In the genomic region with DNA sequence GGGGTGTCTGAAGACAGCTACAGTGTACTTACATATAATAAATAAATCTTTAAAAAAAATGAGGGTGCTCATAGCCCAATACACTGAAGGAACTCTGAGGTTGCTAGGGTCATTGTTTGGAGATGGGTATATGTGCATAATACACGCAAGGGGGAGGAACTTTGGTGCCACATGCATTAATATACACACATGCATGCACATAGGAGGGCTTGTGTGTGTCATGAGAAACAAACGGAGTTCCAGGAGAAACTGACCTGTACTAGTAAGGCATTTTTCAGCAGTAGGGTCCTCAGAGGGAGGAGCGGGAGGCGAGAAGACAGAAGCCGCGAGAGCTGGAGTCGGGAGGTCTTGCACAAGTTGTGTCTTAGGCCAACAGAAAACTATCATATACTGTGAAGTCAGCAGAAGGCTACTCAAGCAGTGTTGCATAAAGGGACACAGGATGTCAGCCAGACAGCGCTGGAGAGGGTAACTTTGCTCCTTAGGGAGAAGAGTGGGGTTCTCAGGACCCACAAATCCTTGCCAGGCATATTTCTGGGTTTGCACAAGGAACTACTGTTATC, we compare ENCODE assay signal across 9 mouse cellular contexts. TPM values are rescaled to one million over a fixed set of nuclear protein-coding genes. Genes with fewer than 3 reads are reported as not detected.
A peak's percentile ranks its signal among the peaks of the same experiment; 100 is the strongest.
DNase-seq lines count a peak whose midpoint lies in the region; ATAC-seq and TF ChIP-seq lines count a peak whose summit lies in the region.
"Had no signal": no experiment of that assay in that cellular context is flagged by ENCODE, and none has a peak within 500 bp of the region (broad histone marks: within the 10 kb centered on the region; RNA-seq: fewer than 3 reads in every experiment).

No protein-coding gene starts in this region.

- H3K4me2 ChIP-seq in heart, postnatal 0 days (ENCODE audit: low read depth, low read length), result peak overlapping the region; percentile 39; the same call in 1 of the 2 replicates
- peak overlapping the region; percentile 59 for H3K4me2 ChIP-seq in lung, embryonic 16.5 days (ENCODE audit: low read depth, low read length)
- H3K4me2 ChIP-seq in stomach, postnatal 0 days (replicated peaks; ENCODE audit: low read depth), result peak overlapping the region; percentile 40

- peak overlapping the region; percentile 40; the same call in 1 of the 2 replicates for H3K27ac ChIP-seq in heart, postnatal 0 days (ENCODE audit: low read depth)
- H3K27ac ChIP-seq in lung, embryonic 16.5 days (ENCODE audit: low read length), result peak overlapping the region; percentile 88
- peak overlapping the region; percentile 75 for H3K27ac ChIP-seq in stomach, postnatal 0 days (replicated peaks)

- 61% methylated on average over 8 of the region's 8 CpGs for WGBS in heart, postnatal 0 days
- WGBS in lung, embryonic 16.5 days, result 44% methylated on average over 8 of the region's 8 CpGs
- WGBS in stomach, postnatal 0 days, result 45% methylated on average over 8 of the region's 8 CpGs

- H3K36me3 ChIP-seq in heart, postnatal 0 days (replicated peaks; ENCODE audit: control insufficient read depth, insufficient read depth, low read length), result no peaks in the 10 kb centered on the region
- H3K36me3 ChIP-seq in lung, embryonic 16.5 days (ENCODE audit: control insufficient read depth, insufficient read depth, low read length), result no peaks in the 10 kb centered on the region
- no peaks in the 10 kb centered on the region for H3K36me3 ChIP-seq in stomach, postnatal 0 days (ENCODE audit: control insufficient read depth, insufficient read depth, low read length)

- H3K4me3 ChIP-seq in heart, postnatal 0 days (ENCODE audit: low read depth, low read length), result no peak overlapping the region
- H3K4me3 ChIP-seq in lung, embryonic 16.5 days (ENCODE audit: low read length), result peak overlapping the region; percentile 30
- peak overlapping the region; percentile 10; the same call in 1 of the 2 replicates for H3K4me3 ChIP-seq in stomach, postnatal 0 days (ENCODE audit: low read depth, low read length)

- peaks cover 15% of the 10 kb centered on the region; the same call in 1 of the 2 replicates for H3K4me1 ChIP-seq in heart, postnatal 0 days (ENCODE audit: control insufficient read depth, insufficient read depth)
- H3K4me1 ChIP-seq in lung, embryonic 16.5 days (replicated peaks; ENCODE audit: control insufficient read depth, insufficient read depth, low read length), result peaks cover 8% of the 10 kb centered on the region; the same call in 1 of the 2 replicates
- H3K4me1 ChIP-seq in stomach, postnatal 0 days (replicated peaks; ENCODE audit: control insufficient read depth, insufficient read depth), result no peaks in the 10 kb centered on the region

- DNase-seq in ovary, postnatal 14 days (ENCODE audit: low spot score), result peak; percentile 22
- no peak for DNase-seq in ovary, postnatal 36 days (ENCODE audit: low spot score)
- DNase-seq in heart, postnatal 0 days (ENCODE audit: low spot score), result no peak
- no peak for DNase-seq in stomach, postnatal 0 days (ENCODE audit: low spot score)
- DNase-seq in cerebellum, postnatal 10 days, result no peak
- no peak for DNase-seq in adrenal gland, postnatal 36 days
- DNase-seq in adrenal gland, adult 2 months, result no peak

- no peak for TF ChIP-seq EP300 in heart, postnatal 0 days (IDR thresholded peaks at IDR 0.05; ENCODE audit: low read depth)
- TF ChIP-seq EP300 in stomach, postnatal 0 days (optimal IDR thresholded peaks at IDR 0.05), result no peak

- H3K9ac ChIP-seq in heart, postnatal 0 days (replicated peaks; ENCODE audit: low read depth, low read length), result no peak overlapping the region
- H3K9ac ChIP-seq in lung, embryonic 16.5 days (ENCODE audit: low read length), result peak overlapping the region; percentile 40; the same call in 1 of the 2 replicates
- no peak overlapping the region for H3K9ac ChIP-seq in stomach, postnatal 0 days (ENCODE audit: low read length)

- peak; percentile 53 for ATAC-seq in heart, postnatal 0 days (ENCODE audit: insufficient read depth, low read depth)
- ATAC-seq in lung, embryonic 16.5 days (ENCODE audit: low read depth), result peak; percentile 93
- ATAC-seq in stomach, postnatal 0 days (ENCODE audit: low FRiP score, low TSS enrichment), result peak; percentile 72

- H3K27me3 ChIP-seq in heart, postnatal 0 days (ENCODE audit: control insufficient read depth, insufficient read depth, low read length), result no peaks in the 10 kb centered on the region
- H3K27me3 ChIP-seq in lung, embryonic 16.5 days (ENCODE audit: control insufficient read depth, insufficient read depth, low read depth, low read length), result no peaks in the 10 kb centered on the region
- no peaks in the 10 kb centered on the region for H3K27me3 ChIP-seq in stomach, postnatal 0 days (ENCODE audit: control insufficient read depth, insufficient read depth, low read length)

- no peak for TF ChIP-seq CTCF in heart, postnatal 0 days (IDR thresholded peaks at IDR 0.05; ENCODE audit: low read depth)
- TF ChIP-seq CTCF in stomach, postnatal 0 days (IDR thresholded peaks at IDR 0.05; ENCODE audit: low read depth), result no peak

- no peaks in the 10 kb centered on the region for H3K9me3 ChIP-seq in heart, postnatal 0 days (replicated peaks; ENCODE audit: control insufficient read depth, low read length)
- H3K9me3 ChIP-seq in lung, embryonic 16.5 days (ENCODE audit: control insufficient read depth, low read length), result no peaks in the 10 kb centered on the region
- no peaks in the 10 kb centered on the region for H3K9me3 ChIP-seq in stomach, postnatal 0 days (ENCODE audit: control insufficient read depth, low read length)

RNA-seq across cellular contexts. Expression of a gene that starts 7.5 kb away (rescaled TPM):
- 211 and 235 TPM in 2 replicates for total RNA-seq in heart, postnatal 0 days (2014; rRNA removed; ENCODE audit: low replicate concordance)
- 128 and 141 TPM in 2 replicates for polyA plus RNA-seq in heart, postnatal 0 days (2015; fragmentation: Nextera tagmentation; extraction: Ambion mirVana)
- polyA plus RNA-seq in lung, embryonic 16.5 days (2015; fragmentation: Nextera tagmentation; extraction: Ambion mirVana), result 131 and 135 TPM in 2 replicates
- 64.2 and 66.4 TPM in 2 replicates for polyA plus RNA-seq in stomach, postnatal 0 days (2015; fragmentation: Nextera tagmentation; extraction: Ambion mirVana)
- 10 to 100 TPM; 37.8 to 48.2 TPM for total RNA-seq in adrenal gland, postnatal 36 days (2021)
- total RNA-seq in adrenal gland, adult 2 months (2021), result 10 to 100 TPM; 28.5 to 43.5 TPM
- 55.1 and 63.5 TPM in 2 replicates for polyA plus RNA-seq in adrenal gland, adult 2 months (2012; rRNA removed)

RNA-seq across cellular contexts. Expression of a gene that starts 34.6 kb away (rescaled TPM):
- 0.19 and 2.0 TPM in 2 replicates for total RNA-seq in heart, postnatal 0 days (2014; rRNA removed; ENCODE audit: low replicate concordance)
- polyA plus RNA-seq in heart, postnatal 0 days (2015; fragmentation: Nextera tagmentation; extraction: Ambion mirVana), result 0.07 and 0.08 TPM in 2 replicates
- 0.69 and 0.82 TPM in 2 replicates for polyA plus RNA-seq in lung, embryonic 16.5 days (2015; fragmentation: Nextera tagmentation; extraction: Ambion mirVana)
- polyA plus RNA-seq in stomach, postnatal 0 days (2015; fragmentation: Nextera tagmentation; extraction: Ambion mirVana), result 0.29 and 0.30 TPM in 2 replicates
- total RNA-seq in adrenal gland, postnatal 36 days (2021), result 1 to 10 TPM in 1 of 2 experiments, under 1 TPM in 1; 0.40 to 1.2 TPM
- under 1 TPM; 0.86 to 0.97 TPM for total RNA-seq in adrenal gland, adult 2 months (2021)
- polyA plus RNA-seq in adrenal gland, adult 2 months (2012; rRNA removed), result 2.1 and 2.5 TPM in 2 replicates

RNA-seq across cellular contexts. Expression of a gene that starts 35.6 kb away (rescaled TPM):
- 25.4 and 26.9 TPM in 2 replicates for total RNA-seq in heart, postnatal 0 days (2014; rRNA removed; ENCODE audit: low replicate concordance)
- 27.4 and 29.3 TPM in 2 replicates for polyA plus RNA-seq in heart, postnatal 0 days (2015; fragmentation: Nextera tagmentation; extraction: Ambion mirVana)
- polyA plus RNA-seq in lung, embryonic 16.5 days (2015; fragmentation: Nextera tagmentation; extraction: Ambion mirVana), result 54.0 and 55.1 TPM in 2 replicates
- polyA plus RNA-seq in stomach, postnatal 0 days (2015; fragmentation: Nextera tagmentation; extraction: Ambion mirVana), result 16.1 and 18.3 TPM in 2 replicates
- 10 to 100 TPM; 38.0 to 49.6 TPM for total RNA-seq in adrenal gland, postnatal 36 days (2021)
- total RNA-seq in adrenal gland, adult 2 months (2021), result 10 to 100 TPM; 38.8 to 41.0 TPM
- polyA plus RNA-seq in adrenal gland, adult 2 months (2012; rRNA removed), result 84.1 and 106 TPM in 2 replicates

RNA-seq across cellular contexts. Expression of a gene that starts 36.4 kb away (rescaled TPM):
- not detected in 2 replicates for total RNA-seq in heart, postnatal 0 days (2014; rRNA removed; ENCODE audit: low replicate concordance)
- 0.07 and 0.22 TPM in 2 replicates for polyA plus RNA-seq in heart, postnatal 0 days (2015; fragmentation: Nextera tagmentation; extraction: Ambion mirVana)
- 0.15 and 0.23 TPM in 2 replicates for polyA plus RNA-seq in lung, embryonic 16.5 days (2015; fragmentation: Nextera tagmentation; extraction: Ambion mirVana)
- polyA plus RNA-seq in stomach, postnatal 0 days (2015; fragmentation: Nextera tagmentation; extraction: Ambion mirVana), result 0.28 TPM in 1 of 2 replicates, not detected in the other
- 1 to 10 TPM; 3.0 to 3.5 TPM for total RNA-seq in adrenal gland, postnatal 36 days (2021)
- 1 to 10 TPM; 1.4 to 3.1 TPM for total RNA-seq in adrenal gland, adult 2 months (2021)
- 1.1 and 1.6 TPM in 2 replicates for polyA plus RNA-seq in adrenal gland, adult 2 months (2012; rRNA removed)
- polyA plus RNA-seq: large intestine, adult 2 months had no signal
